Mouse (Mus musculus) neural tube, embryonic 13.5 days (tissue): ENCODE measurements at regions not wholly inside any gene's neighbourhood (a gene's known extent, or its start where the extent isn't known, plus 50 kb on each side); places are given as distances from the start of the nearest gene placed in this dataset.

Experiments used
- ATAC-seq: fragments of 200-750 bp; cut with Nextera tagmentation; 2 replicates; pipeline ENCODE4 v1.8.0; 2017; ENCODE audit warnings: low read depth, mild to moderate bottlenecking, moderate TSS enrichment, moderate library complexity
- H3K27ac ChIP-seq: fragments of 300-500 bp; sonication (generic); replicated peaks from 2 replicates; pipeline ENCODE4 v1.5.1; 2015; ENCODE audit warnings: moderate library complexity, mild to moderate bottlenecking, inconsistent platforms
- H3K27me3 ChIP-seq: fragments of 300-500 bp; sonication (generic); 2 replicates; pipeline ENCODE4 v1.6.1; 2015; ENCODE audit warnings: mild to moderate bottlenecking, inconsistent platforms
- H3K36me3 ChIP-seq: fragments of 300-500 bp; sonication (generic); 2 replicates; pipeline ENCODE4 v1.6.1; 2015; ENCODE audit warnings: mild to moderate bottlenecking, inconsistent platforms
- H3K4me1 ChIP-seq: fragments of 300-500 bp; sonication (generic); replicated peaks from 2 replicates; pipeline ENCODE4 v1.6.1; 2015; ENCODE audit warnings: inconsistent platforms
- H3K4me2 ChIP-seq: fragments of 300-500 bp; sonication (generic); 2 replicates; pipeline ENCODE4 v1.6.1; 2015; ENCODE audit warnings: inconsistent platforms, mild to moderate bottlenecking, moderate library complexity
- H3K4me3 ChIP-seq: fragments of 300-500 bp; sonication (generic); 2 replicates; pipeline ENCODE4 v1.5.1; 2015; ENCODE audit warnings: mild to moderate bottlenecking, inconsistent platforms
- H3K9ac ChIP-seq: fragments of 300-500 bp; sonication (generic); 2 replicates; pipeline ENCODE4 v1.6.1; 2015; ENCODE audit warnings: moderate library complexity, mild to moderate bottlenecking, inconsistent platforms
- H3K9me3 ChIP-seq: fragments of 300-500 bp; sonication (generic); 2 replicates; pipeline ENCODE4 v1.6.1; 2016; ENCODE audit warnings: inconsistent platforms
- WGBS: fragments of 180-500 bp; shearing (Covaris S2); methylation state at CpG from one replicate; pipeline ENCODE4 v1.1.7; 2015; 5-methylcytosine and 5-hydroxymethylcytosine counted together

- Histone ChIP-seq H3K27ac (peak overlapping the region; percentile 29; the same call in 1 of the 2 replicates), H3K4me2 (peak overlapping the region; percentile 1; the same call in 1 of the 2 replicates), H3K36me3 (no peaks in the 10 kb centered on the region), H3K9ac (0 out of 2 replicates have a peak overlapping the region, but pooled peaks have one; percentile 6), H3K9me3 (no peaks in the 10 kb centered on the region), H3K27me3 (peaks cover 22% of the 10 kb centered on the region), H3K4me1 (peaks cover 64% of the 10 kb centered on the region), H3K4me3 (no peak overlapping the region)
- WGBS: 8% methylated on average over 18 of the region's 18 CpGs
- ATAC-seq: peak; percentile 46
These were observed 109.0 kb upstream of the Thy1 start for GRCm38 (mm10) chr9:43934012-43934690.

- H3K9me3 ChIP-seq: no peaks in the 10 kb centered on the region
- no peaks in the 10 kb centered on the region for H3K36me3 ChIP-seq
- no peak overlapping the region for H3K9ac ChIP-seq
- H3K4me1 ChIP-seq: peaks cover 64% of the 10 kb centered on the region
- H3K4me3 ChIP-seq: no peak overlapping the region
- peak; percentile 6; the same call in 1 of the 2 replicates for ATAC-seq
- H3K27me3 ChIP-seq: peaks cover 22% of the 10 kb centered on the region
- no peak overlapping the region for H3K4me2 ChIP-seq
- no peak overlapping the region for H3K27ac ChIP-seq
- 18% methylated on average over 5 of the region's 5 CpGs for WGBS
These were observed 108.5 kb upstream of the Thy1 start for GRCm38 (mm10) chr9:43934691-43935064.

GRCm38 (mm10) chr9:43939336-43939735 is 103.8 kb upstream of the Thy1 start:
- 50% methylated on average over 11 of the region's 11 CpGs for WGBS
- Histone ChIP-seq H3K27ac (no peak overlapping the region; the same call in 1 of the 2 replicates), H3K9ac (no peak overlapping the region), H3K4me2 (no peak overlapping the region), H3K36me3 (no peaks in the 10 kb centered on the region), H3K4me3 (no peak overlapping the region), H3K9me3 (no peaks in the 10 kb centered on the region), H3K27me3 (peaks cover 22% of the 10 kb centered on the region), H3K4me1 (peaks cover 54% of the 10 kb centered on the region)
- ATAC-seq: no peak

- no peak overlapping the region for H3K4me2 ChIP-seq
- no peaks in the 10 kb centered on the region for H3K9me3 ChIP-seq
- peaks cover 6% of the 10 kb centered on the region for H3K27me3 ChIP-seq
- H3K9ac ChIP-seq: no peak overlapping the region
- ATAC-seq: no peak
- H3K4me3 ChIP-seq: no peak overlapping the region
- peaks cover 65% of the 10 kb centered on the region for H3K4me1 ChIP-seq
- no peak overlapping the region for H3K27ac ChIP-seq
- WGBS: 76% methylated on average over 5 of the region's 5 CpGs
- H3K36me3 ChIP-seq: no peaks in the 10 kb centered on the region
These were observed 101.0 kb upstream of the Thy1 start for GRCm38 (mm10) chr9:43942147-43942546.

- Histone ChIP-seq H3K27ac (no peak overlapping the region), H3K4me2 (no peak overlapping the region), H3K9ac (no peak overlapping the region), H3K27me3 (no peaks in the 10 kb centered on the region; the same call in 1 of the 2 replicates), H3K9me3 (no peaks in the 10 kb centered on the region), H3K4me3 (no peak overlapping the region), H3K36me3 (no peaks in the 10 kb centered on the region), H3K4me1 (peaks cover 75% of the 10 kb centered on the region)
- no peak for ATAC-seq
- 12% methylated on average over 6 of the region's 6 CpGs for WGBS
These were observed 99.7 kb upstream of the Thy1 start for GRCm38 (mm10) chr9:43943522-43943921.

- Histone ChIP-seq H3K4me1 (peaks cover 65% of the 10 kb centered on the region), H3K9ac (no peak overlapping the region), H3K36me3 (no peaks in the 10 kb centered on the region), H3K4me3 (no peak overlapping the region), H3K9me3 (no peaks in the 10 kb centered on the region), H3K27ac (no peak overlapping the region), H3K27me3 (no peaks in the 10 kb centered on the region; the same call in 1 of the 2 replicates), H3K4me2 (no peak overlapping the region)
- ATAC-seq: no peak
- WGBS: 79% methylated on average over 13 of the region's 13 CpGs
These were observed 98.1 kb upstream of the Thy1 start for GRCm38 (mm10) chr9:43944816-43945741.

- 80% methylated on average over 13 of the region's 13 CpGs for WGBS
- Histone ChIP-seq H3K9ac (no peak overlapping the region), H3K27ac (no peak overlapping the region), H3K27me3 (no peaks in the 10 kb centered on the region; the same call in 1 of the 2 replicates), H3K4me1 (peaks cover 62% of the 10 kb centered on the region), H3K4me2 (no peak overlapping the region), H3K9me3 (no peaks in the 10 kb centered on the region), H3K36me3 (no peaks in the 10 kb centered on the region), H3K4me3 (no peak overlapping the region)
- no peak for ATAC-seq
These were observed 97.1 kb upstream of the Thy1 start for GRCm38 (mm10) chr9:43945997-43946649.

- Histone ChIP-seq H3K4me2 (no peak overlapping the region), H3K4me3 (no peak overlapping the region), H3K36me3 (no peaks in the 10 kb centered on the region), H3K27ac (peak overlapping the region; percentile 61), H3K9ac (no peak overlapping the region), H3K27me3 (no peaks in the 10 kb centered on the region), H3K4me1 (peaks cover 60% of the 10 kb centered on the region), H3K9me3 (no peaks in the 10 kb centered on the region)
- ATAC-seq: peak; percentile 24; the same call in 1 of the 2 replicates
- WGBS: 40% methylated on average over 5 of the region's 5 CpGs
These were observed 96.1 kb upstream of the Thy1 start for GRCm38 (mm10) chr9:43947089-43947488.

- H3K36me3 ChIP-seq: no peaks in the 10 kb centered on the region
- H3K9ac ChIP-seq: no peak overlapping the region
- no peaks in the 10 kb centered on the region for H3K27me3 ChIP-seq
- H3K27ac ChIP-seq: peak overlapping the region; percentile 61
- peaks cover 54% of the 10 kb centered on the region for H3K4me1 ChIP-seq
- H3K4me2 ChIP-seq: no peak overlapping the region
- WGBS: 12% methylated on average over 11 of the region's 11 CpGs
- no peaks in the 10 kb centered on the region for H3K9me3 ChIP-seq
- no peak for ATAC-seq
- no peak overlapping the region for H3K4me3 ChIP-seq
These were observed 95.6 kb upstream of the Thy1 start for GRCm38 (mm10) chr9:43947490-43948150.

GRCm38 (mm10) chr9:43953128-43953527 is 90.1 kb upstream of the Thy1 start:
- Histone ChIP-seq H3K9ac (no peak overlapping the region), H3K27ac (no peak overlapping the region), H3K36me3 (no peaks in the 10 kb centered on the region), H3K9me3 (no peaks in the 10 kb centered on the region), H3K4me3 (no peak overlapping the region), H3K4me2 (no peak overlapping the region), H3K4me1 (peaks cover 24% of the 10 kb centered on the region), H3K27me3 (no peaks in the 10 kb centered on the region)
- 43% methylated on average over 7 of the region's 7 CpGs for WGBS
- no peak for ATAC-seq

- Histone ChIP-seq H3K9ac (no peak overlapping the region), H3K4me2 (no peak overlapping the region), H3K27ac (no peak overlapping the region), H3K4me1 (peaks cover 28% of the 10 kb centered on the region), H3K36me3 (no peaks in the 10 kb centered on the region), H3K27me3 (no peaks in the 10 kb centered on the region), H3K9me3 (no peaks in the 10 kb centered on the region), H3K4me3 (no peak overlapping the region)
- ATAC-seq: no peak
- WGBS: 27% methylated on average over 9 of the region's 9 CpGs
These were observed 83.6 kb upstream of the Thy1 start for GRCm38 (mm10) chr9:43959541-43959940.
